Mouse (Mus musculus) stomach, embryonic 14.5 days (tissue): ENCODE results near the gene Thsd7b. TPM values are rescaled to one million over a fixed set of nuclear protein-coding genes. Genes with fewer than 3 reads are reported as not detected.
"Not testable (repeated sequence)": the region's sequence is repeated elsewhere in the genome, so short reads cannot be mapped to it uniquely, and the experiment has no call there.

Experiments
- ATAC-seq: fragments of 200-750 bp; cut with Nextera tagmentation; 2 replicates; pipeline ENCODE4 v1.8.0; 2017; ENCODE audit warnings: low read depth, moderate TSS enrichment; ENCODE audit not compliant: insufficient number of reproducible peaks, insufficient read depth, low FRiP score
- H3K27ac ChIP-seq: fragments of 300-500 bp; sonication (generic); 2 replicates; pipeline ENCODE4 v1.5.1; 2014; ENCODE audit warnings: mild to moderate bottlenecking, low read length, moderate library complexity, mixed read lengths
- H3K27me3 ChIP-seq: fragments of 300-500 bp; sonication (generic); 2 replicates; pipeline ENCODE4 v1.6.1; 2014; ENCODE audit warnings: low read length, control low read depth, mixed read lengths; ENCODE audit not compliant: control insufficient read depth, insufficient read depth
- H3K36me3 ChIP-seq: fragments of 300-500 bp; sonication (generic); 2 replicates; pipeline ENCODE4 v1.6.1; 2014; ENCODE audit warnings: mild to moderate bottlenecking, control low read depth, low read length, moderate library complexity, mixed read lengths; ENCODE audit not compliant: control insufficient read depth, insufficient read depth
- H3K4me1 ChIP-seq: fragments of 300-500 bp; sonication (generic); 2 replicates; pipeline ENCODE4 v1.6.1; 2014; ENCODE audit warnings: low read length, control low read depth, mixed read lengths; ENCODE audit not compliant: control insufficient read depth, insufficient read depth
- H3K4me2 ChIP-seq: fragments of 300-500 bp; sonication (generic); replicated peaks from 2 replicates; pipeline ENCODE4 v1.6.1; 2014; ENCODE audit warnings: low read depth, low read length, control low read depth
- H3K4me3 ChIP-seq: fragments of 300-500 bp; sonication (generic); 2 replicates; pipeline ENCODE4 v1.5.1; 2014; ENCODE audit warnings: low read depth, low read length, control low read depth
- H3K9ac ChIP-seq: fragments of 300-500 bp; sonication (generic); replicated peaks from 2 replicates; pipeline ENCODE4 v1.6.1; 2014; ENCODE audit warnings: low read depth, mild to moderate bottlenecking, control low read depth, low read length, moderate library complexity, mixed read lengths
- H3K9me3 ChIP-seq: fragments of 300-500 bp; sonication (generic); 2 replicates; pipeline ENCODE4 v1.6.1; 2016; ENCODE audit warnings: low read depth, low read length, control low read depth; ENCODE audit not compliant: control insufficient read depth
- WGBS: fragments of 180-500 bp; shearing (Covaris S2); extraction: QIAGEN DNeasy Blood & Tissue Kit; methylation state at CpG from one replicate; pipeline ENCODE4 v1.1.7; 2014; 5-methylcytosine and 5-hydroxymethylcytosine counted together
- polyA plus RNA-seq: library from polyadenylated mRNA; unstranded; fragments of >200 nt; fragmentation: Nextera tagmentation; extraction: Ambion mirVana; gene quantifications from 2 replicates; pipeline ENCODE4 v1.2.1, GENCODE M21; 2014

Thsd7b gene
- polyA plus RNA-seq, 1 experiment from 2014 or later = 2.5 TPM

DNA sequence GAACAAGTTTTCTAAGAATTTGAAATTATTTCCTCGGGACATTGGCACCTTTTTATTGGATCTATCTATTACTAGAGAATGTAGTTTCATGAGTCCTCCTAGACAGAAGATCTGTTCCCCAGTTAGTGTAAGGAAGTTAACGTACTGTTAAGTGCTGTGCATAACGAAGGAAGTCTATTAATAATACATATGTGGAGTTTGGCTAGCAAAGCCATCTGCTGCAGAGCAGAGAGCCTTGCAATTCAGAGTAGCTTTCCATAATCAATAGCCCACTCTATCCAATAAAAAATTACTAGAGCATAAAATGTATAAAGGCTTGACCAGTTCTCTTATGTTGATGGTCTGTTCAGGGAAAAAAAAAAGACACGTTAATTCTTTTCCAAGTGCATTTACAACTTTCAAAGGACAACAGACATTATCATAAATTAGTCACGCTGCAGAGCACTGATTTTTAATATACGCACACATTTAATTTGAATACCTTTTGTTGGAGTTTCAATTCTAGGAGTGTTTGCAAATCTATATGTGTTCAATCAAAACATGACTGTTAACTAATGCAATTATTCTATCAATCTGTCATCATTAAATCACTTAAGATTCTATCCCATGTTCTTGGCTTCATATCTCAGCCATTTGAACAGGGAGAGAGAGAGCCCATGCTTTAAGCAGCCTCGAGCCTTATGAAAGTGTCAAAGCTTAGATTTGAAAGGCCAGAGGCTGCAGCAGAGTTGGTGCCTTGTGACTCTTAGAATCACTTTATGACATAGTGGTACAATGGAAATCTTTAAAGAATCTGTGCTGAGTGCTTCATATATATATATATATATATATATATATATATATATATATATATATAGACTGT is 346.6 kb downstream of the Thsd7b start:
- no peaks in the 10 kb centered on the region for H3K36me3 ChIP-seq
- H3K4me1 ChIP-seq = no peaks in the 10 kb centered on the region
- no peaks in the 10 kb centered on the region for H3K9me3 ChIP-seq
- H3K27me3 ChIP-seq = no peaks in the 10 kb centered on the region
- no peak overlapping the region for H3K9ac ChIP-seq
- no peak overlapping the region for H3K4me2 ChIP-seq
- no peak overlapping the region for H3K4me3 ChIP-seq
- 79% methylated on average over 7 of the region's 7 CpGs for WGBS
- H3K27ac ChIP-seq = no peak overlapping the region
- ATAC-seq = no peak

GRCm38 (mm10) chr1:129624519-129624918 is 351.4 kb downstream of the Thsd7b start:
- Histone ChIP-seq H3K27me3 (no peaks in the 10 kb centered on the region), H3K4me1 (no peaks in the 10 kb centered on the region), H3K27ac (no peak overlapping the region), H3K9me3 (no peaks in the 10 kb centered on the region), H3K4me2 (no peak overlapping the region), H3K4me3 (no peak overlapping the region), H3K9ac (no peak overlapping the region), H3K36me3 (no peaks in the 10 kb centered on the region)
- no peak for ATAC-seq
- WGBS = 81% methylated on average over 6 of the region's 6 CpGs

GRCm38 (mm10) chr1:129635146-129635545 is 362.0 kb downstream of the Thsd7b start:
- H3K9ac ChIP-seq = no peak overlapping the region
- H3K27ac ChIP-seq = no peak overlapping the region
- no peaks in the 10 kb centered on the region for H3K9me3 ChIP-seq
- H3K4me3 ChIP-seq = no peak overlapping the region
- no peaks in the 10 kb centered on the region for H3K4me1 ChIP-seq
- 76% methylated on average over 4 of the region's 4 CpGs for WGBS
- ATAC-seq = no peak
- no peak overlapping the region for H3K4me2 ChIP-seq
- no peaks in the 10 kb centered on the region for H3K27me3 ChIP-seq
- no peaks in the 10 kb centered on the region for H3K36me3 ChIP-seq

- H3K27ac ChIP-seq = no peak overlapping the region
- no peaks in the 10 kb centered on the region for H3K27me3 ChIP-seq
- H3K9me3 ChIP-seq = no peaks in the 10 kb centered on the region
- H3K4me2 ChIP-seq = no peak overlapping the region
- WGBS = 61% methylated on average over 8 of the region's 8 CpGs
- no peaks in the 10 kb centered on the region for H3K4me1 ChIP-seq
- H3K9ac ChIP-seq = no peak overlapping the region
- no peak for ATAC-seq
- H3K4me3 ChIP-seq = no peak overlapping the region
- no peaks in the 10 kb centered on the region for H3K36me3 ChIP-seq
Observed at GRCm38 (mm10) chr1:129644252-129644861, 371.3 kb downstream of the Thsd7b start.

- WGBS = 85% methylated on average over 6 of the region's 6 CpGs
- H3K9ac ChIP-seq, H3K27me3 ChIP-seq, H3K4me3 ChIP-seq, H3K9me3 ChIP-seq, H3K36me3 ChIP-seq, H3K4me1 ChIP-seq, H3K4me2 ChIP-seq, H3K27ac ChIP-seq, ATAC-seq: not testable (repeated sequence)
Observed at GRCm38 (mm10) chr1:129651448-129651847, 378.3 kb downstream of the Thsd7b start.

GRCm38 (mm10) chr1:129658045-129658444 is 384.9 kb downstream of the Thsd7b start:
- Histone ChIP-seq H3K4me2 (no peak overlapping the region), H3K27ac (no peak overlapping the region), H3K4me3 (no peak overlapping the region), H3K27me3 (no peaks in the 10 kb centered on the region), H3K36me3 (no peaks in the 10 kb centered on the region), H3K4me1 (no peaks in the 10 kb centered on the region), H3K9me3 (no peaks in the 10 kb centered on the region), H3K9ac (no peak overlapping the region)
- WGBS = 57% methylated on average over 3 of the region's 3 CpGs
- no peak for ATAC-seq

GRCm38 (mm10) chr1:129675878-129676277 is 402.8 kb downstream of the Thsd7b start:
- 34% methylated on average over 1 of the region's 1 CpGs for WGBS
- no peak for ATAC-seq
- no peak overlapping the region for H3K9ac ChIP-seq
- H3K36me3 ChIP-seq = no peaks in the 10 kb centered on the region
- H3K9me3 ChIP-seq = no peaks in the 10 kb centered on the region
- no peak overlapping the region for H3K27ac ChIP-seq
- no peak overlapping the region for H3K4me2 ChIP-seq
- H3K4me3 ChIP-seq = no peak overlapping the region
- no peaks in the 10 kb centered on the region for H3K27me3 ChIP-seq
- no peaks in the 10 kb centered on the region for H3K4me1 ChIP-seq

GRCm38 (mm10) chr1:129678851-129679250 is 405.7 kb downstream of the Thsd7b start:
- Histone ChIP-seq H3K36me3 (no peaks in the 10 kb centered on the region), H3K4me3 (no peak overlapping the region), H3K27me3 (no peaks in the 10 kb centered on the region), H3K4me2 (no peak overlapping the region), H3K27ac (no peak overlapping the region), H3K9me3 (no peaks in the 10 kb centered on the region), H3K9ac (no peak overlapping the region), H3K4me1 (no peaks in the 10 kb centered on the region)
- WGBS = 42% methylated on average over 4 of the region's 4 CpGs
- ATAC-seq = no peak
